Mouse (Mus musculus) E14TG2a.4 (cell line): ENCODE measurements around the gene Axl.

Source experiments
- CTCF ChIP-seq: conservative IDR thresholded peaks from 2 replicates; pipeline ENCODE4 v1.5.1; 2014; ENCODE audit warnings: low read length
- NANOG ChIP-seq: IDR thresholded peaks from 2 replicates; pipeline ENCODE4 v1.6.1; 2014; ENCODE audit warnings: borderline replicate concordance, low read length, mixed read lengths
- POU5F1 ChIP-seq: IDR thresholded peaks from 2 replicates; pipeline ENCODE4 v1.6.1; 2014; ENCODE audit warnings: low read length, borderline replicate concordance

GRCm38 (mm10) chr7:25746844-25747243 lies 41.7 kb downstream of the Axl start:
- TF ChIP-seq CTCF (no peak), POU5F1 (no peak), NANOG (no peak)
